Mouse (Mus musculus) lung, postnatal 25 days (tissue): Measurements from ENCODE around the gene Gm49383.

ENCODE experiments used
- DNase-seq: peaks from one replicate; pipeline ENCODE4 v3.0.0; 2022; ENCODE audit warnings: low spot score

Gene Gm49383

DNA sequence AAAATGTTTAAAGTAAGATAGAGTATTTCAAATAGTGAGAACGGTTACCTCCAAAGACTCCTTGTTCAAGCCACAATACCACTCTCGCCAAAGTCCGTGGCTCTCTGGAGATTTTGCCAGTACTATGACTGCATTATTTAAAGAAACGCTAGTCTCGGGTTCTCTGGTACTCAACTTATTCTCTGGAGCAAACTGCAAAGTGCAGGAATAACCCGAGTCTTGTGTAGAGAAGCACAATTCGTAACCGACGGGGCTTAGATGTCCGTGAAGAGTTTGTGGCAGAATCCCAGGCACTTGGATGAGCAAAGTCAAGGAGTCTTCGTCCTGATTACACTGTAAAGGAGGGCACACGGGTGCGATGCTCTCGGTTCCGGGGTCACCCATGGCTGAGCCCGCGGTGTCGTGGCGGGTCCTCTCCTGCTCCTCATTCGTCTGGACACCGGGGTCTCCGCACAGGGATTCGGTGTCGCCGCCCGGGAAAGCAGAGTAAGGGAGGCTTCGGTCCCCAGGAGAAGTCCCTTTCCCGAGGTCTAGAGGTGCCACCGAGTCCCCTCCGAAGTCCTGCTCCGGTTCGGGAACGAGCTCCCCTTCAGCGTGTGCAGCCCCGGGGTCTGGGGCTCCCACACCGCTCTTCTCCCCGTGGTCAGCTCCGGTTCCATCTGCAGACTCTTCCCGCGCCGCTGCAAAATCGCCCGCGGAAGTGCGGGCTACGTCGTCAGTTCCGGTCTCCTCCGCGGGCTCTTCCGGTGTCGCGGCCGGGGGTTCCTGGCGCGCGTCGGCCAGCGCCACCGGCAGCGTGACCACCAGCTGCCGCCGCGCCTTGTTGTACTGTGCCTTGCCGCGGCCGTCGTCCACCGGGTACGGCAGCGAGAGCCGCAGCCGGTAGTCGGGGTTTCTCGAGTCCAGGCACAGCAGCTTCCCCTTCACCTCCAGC lies at the start of gene Gm49383:
Gm49383 (minus strand) TSS at position 661 of the 934 bp plus-strand sequence.
- DNase-seq: peak; percentile 57

GRCm38 (mm10) chr12:69241771-69242431 lies 45.0 kb upstream of the Gm49383 start:
- peak; percentile 66 for DNase-seq

- DNase-seq: no peak
Observed at GRCm38 (mm10) chr12:69241405-69241770, 44.5 kb upstream of the Gm49383 start.

- DNase-seq: no peak
Observed at GRCm38 (mm10) chr12:69240876-69241275, 44.0 kb upstream of the Gm49383 start, which contains the start of gene Klhdc1. Gene Klhdc1, plus strand, starts transcription at chr12:69241176.

- DNase-seq: no peak
Observed at GRCm38 (mm10) chr12:69238284-69238683, 41.4 kb upstream of the Gm49383 start.

- DNase-seq: no peak
Observed at GRCm38 (mm10) chr12:69235782-69236181, 38.9 kb upstream of the Gm49383 start.

DNA sequence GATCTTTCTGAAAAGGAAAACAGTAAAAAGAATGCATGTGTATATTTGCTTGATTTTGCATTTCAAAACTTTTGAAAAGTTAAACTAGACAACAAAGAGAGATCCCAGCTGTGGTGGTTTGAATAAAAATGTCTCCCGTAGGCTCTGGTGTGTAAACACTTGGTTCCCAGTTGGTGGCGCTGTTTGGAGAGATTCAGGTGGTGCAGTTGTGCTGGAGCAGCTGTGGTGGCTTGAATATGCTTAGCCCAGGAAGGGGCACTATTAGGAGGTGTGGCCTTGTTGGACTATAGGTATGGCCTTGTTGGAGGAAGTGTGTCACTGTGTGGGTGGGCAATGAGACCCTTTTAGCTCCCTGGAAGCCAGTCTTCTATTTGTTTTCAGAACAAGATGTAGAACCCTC lies 32.3 kb upstream of the Gm49383 start:
- DNase-seq: peak; percentile 31

- DNase-seq: peak; percentile 86
Observed at GRCm38 (mm10) chr12:69227776-69228466, 31.0 kb upstream of the Gm49383 start, which contains the start of gene Pole2. Gene Pole2, minus strand, starts transcription at chr12:69228195.

DNA sequence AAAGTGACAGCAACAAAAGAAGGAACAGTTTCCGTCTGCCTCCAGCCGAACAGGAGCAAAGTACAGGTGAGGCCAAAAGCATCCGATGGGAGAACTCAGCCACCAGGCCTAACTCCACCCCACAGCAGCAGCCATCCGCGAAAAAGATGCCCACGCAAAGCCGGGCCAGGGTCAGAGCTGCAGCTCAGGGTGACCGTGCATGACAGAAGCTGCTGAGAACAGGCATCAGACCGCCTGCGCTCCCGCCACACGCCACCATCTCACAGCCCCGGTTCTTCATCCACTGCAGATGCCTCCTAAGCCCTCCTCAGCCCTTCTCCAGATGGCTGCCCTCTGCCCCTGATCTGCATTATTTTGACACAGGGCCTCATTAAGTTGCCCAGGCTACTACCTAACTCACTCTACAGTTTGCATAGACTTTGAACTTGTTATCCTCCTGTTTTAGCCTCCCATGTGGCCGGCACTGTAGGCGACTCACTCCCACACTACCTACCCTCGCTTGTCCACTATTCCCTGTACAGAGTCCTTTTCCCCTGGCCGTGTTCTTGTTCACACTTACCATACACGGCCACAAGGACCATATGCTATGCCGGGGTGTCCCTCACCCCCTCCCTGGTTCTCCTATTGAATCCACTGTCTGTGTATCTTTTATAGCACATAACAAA lies 23.8 kb upstream of the Gm49383 start:
- no peak for DNase-seq

- DNase-seq: no peak
Observed at GRCm38 (mm10) chr12:69216587-69216986, 19.7 kb upstream of the Gm49383 start.

- peak; percentile 58 for DNase-seq
Observed at GRCm38 (mm10) chr12:69215000-69215785, 18.3 kb upstream of the Gm49383 start.

- no peak for DNase-seq
Observed at GRCm38 (mm10) chr12:69214393-69214792, 17.5 kb upstream of the Gm49383 start.

- DNase-seq: no peak
Observed at GRCm38 (mm10) chr12:69213186-69213777, 16.4 kb upstream of the Gm49383 start.

DNA sequence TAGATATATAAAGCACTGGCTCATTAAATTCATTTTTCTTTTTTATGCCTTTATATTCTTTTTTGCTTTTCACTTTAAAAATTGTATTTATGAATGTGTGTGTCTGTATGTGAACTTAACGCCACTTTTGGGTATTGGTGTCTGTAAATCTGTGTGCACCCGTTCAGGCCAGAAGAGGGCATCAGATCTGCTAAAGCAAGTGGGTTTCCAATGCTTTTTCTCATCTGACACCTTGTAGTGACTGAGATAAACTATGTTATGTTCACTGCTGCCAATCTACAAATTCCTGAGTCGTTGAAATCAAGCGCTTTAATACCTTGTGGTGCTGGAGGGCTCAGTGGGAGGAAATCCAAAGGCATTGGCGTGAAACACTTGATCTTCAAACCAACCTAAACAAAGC lies 14.2 kb upstream of the Gm49383 start:
- no peak for DNase-seq

DNA sequence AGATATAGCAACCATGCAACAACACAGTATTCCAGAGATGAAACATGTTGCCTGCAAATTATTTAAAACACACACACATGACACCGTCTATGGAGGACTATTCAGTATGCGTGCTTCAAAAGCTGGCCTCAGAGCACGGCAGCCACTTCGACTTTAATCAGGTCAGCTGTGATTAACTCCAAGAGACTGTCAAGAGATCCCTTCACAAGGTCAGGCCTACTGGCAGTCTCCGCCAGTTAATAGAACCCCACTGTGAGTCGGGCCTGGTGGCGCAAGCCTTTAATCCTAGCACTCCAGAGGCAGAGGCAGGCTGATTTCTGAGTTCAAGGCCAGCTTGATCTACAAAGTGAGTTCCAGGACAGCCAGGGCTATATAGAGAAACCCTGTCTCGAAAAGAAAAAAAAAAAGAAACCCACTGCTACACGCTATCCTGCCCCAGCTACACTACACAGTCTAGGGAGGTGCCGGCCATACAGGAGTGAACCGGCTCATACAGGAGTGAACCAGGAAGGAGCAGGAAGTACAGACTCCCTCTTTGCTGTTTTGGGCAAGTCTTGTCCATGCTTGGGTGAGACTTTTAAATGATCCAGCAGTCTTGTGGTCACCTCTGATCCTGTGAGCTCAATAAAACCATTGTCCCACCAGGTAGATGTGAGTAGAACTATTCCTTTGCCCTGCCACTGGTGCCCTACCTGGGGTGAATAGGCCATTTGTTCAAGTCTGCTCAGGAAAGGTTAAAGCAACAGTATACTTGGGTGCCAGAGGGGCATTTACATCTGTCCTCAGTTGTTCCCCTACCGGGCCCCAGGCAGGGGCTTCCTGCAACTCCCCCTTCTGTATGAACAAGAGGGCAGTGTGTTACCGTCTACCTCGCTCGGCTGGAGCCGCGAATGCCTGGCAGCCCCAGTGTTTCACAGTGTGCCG lies 13.4 kb upstream of the Gm49383 start:
- no peak for DNase-seq

DNA sequence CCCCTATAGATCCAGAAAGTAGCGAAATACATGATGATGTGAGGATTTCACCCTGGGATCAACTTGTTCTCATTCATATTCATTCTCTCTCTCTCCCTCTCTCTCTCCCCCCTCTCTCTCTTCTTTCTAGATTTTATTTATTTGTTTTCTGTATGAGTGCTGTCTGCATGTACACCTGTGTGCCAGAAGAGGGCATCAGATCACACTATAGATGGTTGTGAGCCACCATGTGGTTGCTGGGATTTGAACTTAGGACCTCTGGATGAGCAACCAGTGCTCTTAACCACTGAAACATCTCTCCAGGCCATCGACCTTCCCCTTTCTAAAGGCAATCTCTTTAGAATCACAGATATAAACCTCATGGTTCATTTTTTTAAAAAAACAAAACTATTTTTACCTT lies 11.6 kb upstream of the Gm49383 start:
- no peak for DNase-seq

DNA sequence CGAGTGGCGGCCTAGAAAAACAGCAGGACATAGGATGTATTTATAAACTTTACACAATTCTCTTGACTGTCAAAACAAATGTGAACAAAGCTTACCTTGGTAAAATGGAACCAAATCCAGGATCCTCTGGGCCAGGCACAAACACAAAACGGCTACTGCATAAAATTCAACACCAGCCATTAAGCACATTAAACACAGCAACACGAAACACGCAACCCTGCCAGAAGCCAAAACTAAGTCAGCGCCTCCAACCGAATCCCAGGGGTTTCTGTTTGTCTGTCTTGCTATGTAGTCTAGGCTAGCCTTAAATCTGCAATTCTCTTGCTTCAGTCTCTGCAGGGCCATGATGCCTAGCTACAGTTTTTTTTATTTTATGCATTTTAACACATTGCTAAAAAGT lies 11.0 kb upstream of the Gm49383 start:
- DNase-seq: no peak

DNA sequence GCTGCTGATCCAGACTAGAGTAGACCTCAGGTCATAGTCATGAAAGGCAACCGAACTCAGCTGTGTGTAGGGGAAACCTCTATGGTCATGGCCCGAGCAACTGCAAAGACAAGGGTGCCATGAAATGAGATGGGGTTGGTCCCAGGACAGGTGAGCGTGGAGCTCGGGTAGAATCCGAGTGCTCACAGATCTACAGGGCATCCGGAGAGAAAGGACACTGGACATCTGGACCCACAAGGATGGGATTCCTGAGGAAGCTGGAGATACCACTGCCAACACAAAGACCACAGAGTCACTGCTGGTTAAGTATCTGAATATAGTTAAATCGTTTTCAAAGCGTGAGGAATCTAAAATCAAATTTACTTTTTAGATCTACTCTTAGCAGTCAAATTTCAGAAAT lies 10.5 kb upstream of the Gm49383 start:
- DNase-seq: no peak

DNA sequence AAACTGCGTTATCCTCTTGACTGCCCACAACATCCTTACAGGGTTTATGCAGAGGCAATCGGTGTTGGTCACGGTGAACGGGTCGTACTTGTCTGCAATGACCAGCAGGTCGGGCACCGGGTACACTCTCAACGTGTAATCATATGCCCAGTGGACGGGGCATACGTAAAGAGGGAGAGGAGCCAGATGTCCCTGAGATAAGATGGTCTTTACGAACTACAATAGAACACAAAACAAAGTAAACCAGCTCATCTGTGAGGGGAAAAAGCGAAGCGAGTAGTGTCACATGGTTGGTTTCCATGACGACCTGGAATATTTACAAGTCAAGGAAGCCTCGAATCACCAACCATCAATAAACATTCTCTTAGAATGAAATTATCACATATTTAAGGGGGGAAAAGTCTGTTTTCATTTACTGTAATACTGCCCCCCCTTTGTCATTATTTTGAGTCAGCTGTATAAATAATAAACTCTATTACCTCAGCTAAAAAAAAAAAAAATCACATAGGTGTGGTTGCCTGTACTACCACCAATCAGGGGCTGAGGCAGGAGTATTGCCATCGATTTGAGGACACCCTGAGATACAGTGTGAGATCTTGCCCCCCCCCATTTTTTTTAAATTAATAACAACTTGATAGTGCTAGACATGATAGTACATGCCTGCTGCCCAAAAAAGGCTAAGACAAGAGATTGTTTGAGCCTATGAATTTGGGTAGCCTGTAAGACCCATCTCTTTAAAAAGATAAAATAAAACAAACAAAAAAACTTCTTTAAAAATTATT lies 7.3 kb upstream of the Gm49383 start, which contains the start of gene Gm49384:
Gm49384 (minus strand) TSS at position 216 of the 782 bp plus-strand sequence.
- no peak for DNase-seq
